Mouse (Mus musculus) monocyte, adult 2 months (primary cell): ENCODE data around the gene Hhatl.

Experiments used
- DNase-seq, 2 experiments: peaks; one replicate each; pipeline ENCODE4 v3.0.0; 2022; ENCODE audit warnings: low spot score in 2 of 2, low read depth in 1 of 2

Hhatl gene

DNA sequence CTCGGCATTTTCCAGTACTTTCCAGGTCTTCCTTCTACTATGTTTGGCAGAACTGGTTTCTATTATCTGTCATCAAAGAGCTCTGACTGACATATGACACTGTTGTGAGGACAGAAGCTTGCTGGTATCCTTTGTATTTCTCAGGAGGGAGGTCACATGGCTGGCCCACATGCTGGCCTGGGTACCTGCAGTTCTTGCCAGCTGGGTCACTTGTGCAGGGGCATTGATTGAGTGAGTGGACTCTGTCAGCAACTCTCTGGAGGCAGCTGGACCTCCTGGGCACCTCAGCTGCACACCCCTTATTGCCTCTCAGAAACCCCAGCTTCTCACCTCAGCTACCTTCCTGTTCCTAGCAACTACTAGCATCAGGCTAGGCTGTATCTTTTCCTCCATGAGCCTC lies 15.2 kb upstream of the Hhatl start:
- DNase-seq: no peak

- no peak for DNase-seq
Observed at GRCm38 (mm10) chr9:121802747-121803146, 10.4 kb upstream of the Hhatl start.

- no peak for DNase-seq
Observed at GRCm38 (mm10) chr9:121798887-121799520, 6.7 kb upstream of the Hhatl start.

DNA sequence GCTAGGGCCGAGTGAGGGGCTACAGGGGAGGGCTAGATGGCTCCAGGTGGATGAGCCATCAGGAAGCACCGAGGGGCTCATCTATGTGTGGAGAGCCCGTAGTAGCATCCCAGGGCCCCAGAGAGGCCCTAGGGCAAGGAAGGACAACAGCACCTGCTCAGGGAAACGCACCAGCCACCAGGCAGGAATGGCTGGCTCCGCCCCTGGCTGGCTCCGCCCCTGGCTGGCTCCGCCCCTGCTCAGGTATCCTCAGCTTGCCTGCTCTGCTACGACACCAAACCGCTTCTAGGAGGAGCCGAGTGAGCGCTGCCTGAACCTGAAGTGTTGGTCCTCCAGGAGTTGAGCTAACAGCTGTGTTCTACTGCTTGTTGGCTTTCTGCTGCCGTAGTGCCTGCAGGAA lies 5.4 kb upstream of the Hhatl start:
- DNase-seq: no peak

DNA sequence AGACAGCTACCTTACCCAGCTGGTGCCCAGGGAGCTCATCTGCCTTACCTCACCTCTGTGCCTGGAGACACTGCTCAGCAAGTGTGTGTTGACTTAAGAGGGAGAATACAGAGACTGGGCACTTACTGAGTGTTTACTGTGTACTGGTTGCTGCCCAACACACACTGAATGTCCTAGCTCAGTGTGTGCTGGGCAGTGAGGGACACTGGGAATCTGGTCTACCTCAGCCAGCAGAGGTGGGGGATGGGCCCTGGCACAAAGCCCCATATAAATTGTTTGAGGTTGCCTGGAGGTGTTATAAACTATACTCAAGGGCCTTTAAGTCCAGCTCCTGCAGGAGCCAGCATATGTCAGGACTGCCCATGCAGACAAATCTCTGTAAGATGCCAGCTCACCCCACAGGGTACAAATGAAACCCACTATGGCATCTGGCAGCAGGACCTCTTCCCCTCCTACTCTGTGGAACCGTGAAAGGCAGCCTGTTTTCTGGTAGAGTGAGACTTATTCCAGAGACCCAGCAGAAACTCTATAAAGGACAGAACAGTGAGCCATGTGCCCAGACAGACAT lies 2.7 kb upstream of the Hhatl start:
- DNase-seq: no peak

DNA sequence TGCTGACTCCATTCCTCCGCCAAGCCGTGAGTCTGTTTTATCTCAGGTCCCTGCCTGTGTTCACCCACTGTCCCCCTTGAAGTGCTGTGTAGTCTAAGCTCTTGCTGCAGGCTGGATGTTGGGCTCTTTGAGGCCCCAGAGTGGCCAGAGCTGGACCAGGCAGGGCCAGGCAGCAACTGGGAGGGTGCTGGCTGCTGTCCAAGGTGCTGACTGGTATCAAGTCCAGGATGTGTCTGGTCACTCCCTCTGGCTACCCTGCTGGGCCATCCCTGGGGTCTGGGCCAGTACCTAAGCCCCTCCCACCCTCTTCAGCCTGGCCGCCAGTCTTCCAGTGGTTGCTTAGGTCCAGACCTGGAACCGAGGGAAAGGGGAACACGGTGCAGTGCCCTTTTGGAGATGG lies 1.1 kb downstream of the Hhatl start:
- no peak for DNase-seq

DNA sequence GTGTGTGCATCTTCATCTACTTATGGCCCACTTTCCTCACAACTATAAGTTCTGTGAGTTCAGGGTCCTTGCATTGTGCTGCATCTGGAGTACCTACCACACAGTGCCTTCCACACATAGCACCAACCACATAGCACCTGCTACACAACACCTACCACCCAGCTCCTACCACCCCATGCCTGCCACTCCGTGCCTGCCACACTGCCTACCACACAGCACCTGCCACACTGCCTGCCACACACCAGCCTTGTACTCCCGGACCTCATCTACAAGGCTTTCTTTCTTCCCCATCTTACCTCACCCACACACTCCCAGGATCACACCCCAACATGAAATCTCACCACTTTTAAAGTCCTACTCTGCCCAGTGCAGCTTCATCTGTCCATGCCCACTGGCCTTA lies 5.9 kb downstream of the Hhatl start:
- no peak for DNase-seq

DNA sequence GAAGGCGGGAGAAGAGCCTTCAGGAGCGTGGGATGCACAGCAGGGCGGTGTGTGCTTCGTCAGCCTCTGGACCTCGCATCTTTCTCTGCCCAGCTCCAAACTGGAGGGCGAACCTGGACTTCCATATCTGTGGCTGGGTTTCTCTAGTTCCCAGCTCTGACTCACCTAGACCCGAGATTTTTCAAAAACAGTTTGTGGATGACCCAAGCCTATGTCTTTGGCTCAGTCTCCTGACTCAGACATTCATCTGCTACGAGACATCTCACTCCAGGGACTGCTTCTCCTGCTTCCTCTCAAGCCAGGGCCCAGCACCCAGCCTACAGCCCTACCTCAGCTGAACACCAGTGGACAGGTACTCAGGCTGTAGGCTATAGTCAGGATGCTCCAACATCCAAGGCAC lies 7.0 kb downstream of the Hhatl start:
- no peak for DNase-seq

DNA sequence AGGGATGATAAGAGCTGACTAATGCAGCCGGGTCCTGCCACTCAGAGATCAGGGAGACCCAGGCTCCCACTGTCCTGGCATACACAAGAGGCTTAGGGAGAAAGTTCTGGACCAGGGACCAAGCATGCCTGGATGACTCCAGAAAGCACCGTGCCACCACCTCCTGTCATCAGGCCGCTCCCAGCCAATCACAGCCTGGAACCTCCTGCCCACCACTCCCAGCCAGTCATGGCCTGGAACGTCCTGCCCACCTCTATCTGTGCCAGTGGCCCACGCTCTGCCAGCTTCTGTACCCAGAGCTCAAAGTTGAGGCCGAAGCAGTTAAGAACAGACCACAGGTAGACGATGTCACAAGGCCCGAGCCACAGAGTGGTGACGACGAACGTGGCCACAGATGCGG lies 7.5 kb downstream of the Hhatl start:
- no peak for DNase-seq

GRCm38 (mm10) chr9:121778066-121778624 lies 14.2 kb downstream of the Hhatl start:
- DNase-seq: no peak

DNA sequence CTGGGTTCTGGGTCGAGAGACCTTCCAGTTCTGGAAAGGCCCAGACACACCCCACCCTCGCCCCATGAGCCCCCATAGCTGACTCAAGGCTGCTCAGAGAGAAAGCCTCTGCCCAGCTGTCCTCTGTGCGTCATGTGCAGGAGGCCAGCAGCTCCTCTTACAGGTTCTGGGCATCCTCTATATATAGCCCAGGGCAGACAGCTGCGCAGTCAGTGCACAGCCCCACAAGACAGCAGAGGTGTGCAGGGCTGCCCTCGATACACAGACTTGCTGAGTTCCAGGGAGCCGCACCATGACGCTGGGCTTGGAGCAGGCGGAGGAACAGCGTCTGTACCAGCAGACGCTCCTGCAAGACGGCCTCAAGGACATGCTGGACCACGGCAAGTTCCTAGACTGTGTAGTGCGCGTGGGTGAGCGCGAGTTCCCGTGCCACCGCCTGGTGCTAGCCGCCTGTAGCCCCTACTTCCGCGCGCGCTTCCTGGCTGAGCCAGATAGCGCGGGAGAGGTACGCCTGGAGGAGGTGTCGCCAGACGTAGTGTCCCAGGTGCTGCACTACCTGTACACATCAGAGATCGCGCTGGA lies 14.7 kb downstream of the Hhatl start, which contains the start of gene Klhl40:
Gene Klhl40, plus strand, starts transcription at position 124 of the 582 bp plus-strand sequence.
- DNase-seq: no peak

DNA sequence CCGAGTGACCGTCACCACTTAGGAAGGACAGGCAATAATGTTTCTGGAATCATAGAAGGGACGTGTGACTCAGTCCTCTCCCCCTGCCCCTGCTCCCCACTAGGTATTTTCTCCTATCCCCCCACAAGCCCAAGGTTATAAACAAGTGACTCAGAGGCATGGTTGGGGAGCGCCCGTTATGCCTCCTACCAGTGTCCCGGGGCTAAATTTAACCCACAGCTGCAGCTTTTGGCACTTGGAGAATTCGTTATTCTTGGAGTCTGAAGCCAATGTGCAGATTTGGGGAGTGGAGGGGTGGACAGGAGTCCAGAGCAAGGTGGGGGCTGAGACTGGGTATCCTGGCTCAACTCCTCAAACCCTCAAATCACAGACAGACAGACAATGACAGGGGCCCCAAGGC lies 15.8 kb downstream of the Hhatl start:
- no peak for DNase-seq

GRCm38 (mm10) chr9:121775951-121776350 lies 16.4 kb downstream of the Hhatl start:
- DNase-seq: no peak

GRCm38 (mm10) chr9:121772412-121772811 lies 19.9 kb downstream of the Hhatl start:
- no peak for DNase-seq

DNA sequence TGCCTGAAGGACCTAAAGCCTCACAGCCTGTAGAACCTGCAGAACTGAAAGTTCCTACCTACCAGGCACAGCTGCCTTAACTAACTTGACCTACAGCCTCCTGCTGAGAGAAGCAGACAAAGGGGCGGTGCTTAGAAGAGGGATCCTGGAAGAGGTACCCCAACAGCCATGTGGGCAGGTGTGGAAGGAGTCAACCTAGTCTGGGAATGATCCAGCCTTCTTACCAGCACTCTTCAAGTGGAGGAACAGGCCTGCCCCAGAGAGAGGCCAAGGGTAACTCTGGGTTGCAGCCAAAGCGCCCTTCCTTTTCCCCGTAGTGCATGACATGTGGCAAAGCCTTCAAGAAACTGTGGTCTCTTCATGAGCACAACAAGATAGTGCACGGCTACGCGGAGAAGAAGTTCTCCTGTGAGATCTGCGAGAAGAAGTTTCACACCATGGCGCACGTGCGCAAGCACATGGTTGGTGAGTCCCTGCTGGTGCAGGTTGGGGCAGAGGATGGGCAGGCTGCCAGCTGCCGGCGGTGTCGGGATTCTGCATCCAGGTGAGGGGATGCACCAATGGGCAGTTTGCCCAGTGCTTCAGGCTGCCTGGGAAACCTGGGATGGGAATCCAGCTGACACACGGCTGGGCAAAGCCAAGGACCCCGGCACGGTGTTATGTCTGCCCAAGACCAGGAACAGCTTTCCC lies 27.0 kb downstream of the Hhatl start:
- no peak for DNase-seq

DNA sequence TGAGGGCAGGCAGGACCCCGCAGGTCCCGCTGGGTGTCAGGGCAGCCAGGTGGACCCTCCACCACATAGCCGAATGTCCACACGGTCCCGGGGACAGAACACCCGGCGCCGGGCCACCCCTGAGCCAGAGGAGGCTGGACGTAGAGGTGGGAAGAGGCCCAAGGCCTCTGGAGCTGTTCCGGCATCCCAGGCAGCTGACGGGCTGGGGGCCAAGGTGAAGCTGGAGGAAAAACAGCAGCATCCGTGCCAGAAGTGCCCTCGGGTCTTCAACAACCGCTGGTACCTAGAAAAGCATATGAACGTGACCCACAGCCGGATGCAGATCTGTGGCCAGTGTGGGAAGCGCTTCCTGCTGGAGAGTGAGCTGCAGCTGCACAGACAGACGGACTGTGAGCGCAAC lies 28.6 kb downstream of the Hhatl start:
- no peak for DNase-seq

DNA sequence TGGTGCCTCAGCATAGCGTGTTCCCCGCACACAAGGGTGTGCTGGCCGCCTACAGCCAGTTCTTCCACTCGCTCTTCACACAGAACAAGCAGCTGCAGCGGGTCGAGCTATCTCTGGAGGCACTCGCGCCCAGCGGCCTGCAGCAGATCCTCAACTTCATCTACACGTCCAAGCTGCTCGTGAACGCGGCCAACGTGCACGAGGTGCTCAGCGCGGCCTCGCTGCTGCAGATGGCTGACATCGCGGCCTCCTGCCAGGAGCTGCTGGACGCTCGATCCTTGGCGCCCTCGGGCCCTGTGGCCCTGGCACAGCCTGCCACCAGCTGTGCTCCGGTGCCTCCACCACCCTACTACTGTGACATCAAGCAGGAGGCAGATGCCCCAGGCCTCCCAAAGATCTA lies 29.5 kb downstream of the Hhatl start:
- no peak for DNase-seq

- DNase-seq: no peak
Observed at GRCm38 (mm10) chr9:121762248-121762647, 30.1 kb downstream of the Hhatl start.

DNA sequence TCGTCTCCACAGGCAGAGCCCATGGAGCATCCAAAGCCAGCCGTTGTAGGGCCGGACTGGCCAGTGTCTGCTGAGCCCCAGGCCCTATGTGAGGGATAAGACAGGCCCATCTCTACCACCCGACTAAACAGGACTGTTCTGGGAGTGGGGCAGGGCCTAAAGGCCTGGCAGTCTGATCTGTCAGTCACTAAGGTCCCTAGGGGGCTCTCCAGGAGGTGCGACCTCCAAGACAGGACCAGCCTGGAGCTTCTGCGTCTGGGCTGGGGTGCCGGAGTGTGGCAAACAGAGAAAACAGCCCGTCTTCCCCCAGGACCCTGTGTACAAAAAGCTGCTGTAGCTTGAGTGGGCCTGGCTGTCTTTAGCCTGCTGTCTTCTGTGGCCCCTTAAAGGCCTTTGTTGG lies 30.5 kb downstream of the Hhatl start:
- no peak for DNase-seq

- no peak for DNase-seq
Observed at GRCm38 (mm10) chr9:121761091-121761665, 31.1 kb downstream of the Hhatl start.

GRCm38 (mm10) chr9:121760271-121761090 lies 31.8 kb downstream of the Hhatl start:
- DNase-seq: no peak
